Mouse (Mus musculus) embryonic facial prominence, embryonic 14.5 days (tissue): ENCODE data around the gene Hoxc6. TPM values are rescaled to one million over a fixed set of nuclear protein-coding genes. Genes with fewer than 3 reads are reported as not detected.

Experiments
- ATAC-seq: fragments of 200-750 bp; cut with Nextera tagmentation; 2 replicates; pipeline ENCODE4 v1.8.0; 2017; ENCODE audit warnings: low read depth, moderate number of reproducible peaks, moderate TSS enrichment
- DNase-seq: peaks from one replicate; pipeline ENCODE4 v3.0.0-alpha.2; 2015; ENCODE audit warnings: low spot score
- H3K27ac ChIP-seq: fragments of 300-500 bp; sonication (generic); replicated peaks from 2 replicates; pipeline ENCODE4 v1.5.1; 2014; ENCODE audit warnings: low read depth, mild to moderate bottlenecking, low read length, moderate library complexity
- H3K27me3 ChIP-seq: fragments of 300-500 bp; sonication (generic); replicated peaks from 2 replicates; pipeline ENCODE4 v1.6.1; 2014; ENCODE audit warnings: low read length; ENCODE audit not compliant: control insufficient read depth, insufficient read depth
- H3K36me3 ChIP-seq: fragments of 300-500 bp; sonication (generic); 2 replicates; pipeline ENCODE4 v1.6.1; 2014; ENCODE audit warnings: low read length, mixed read lengths; ENCODE audit not compliant: control insufficient read depth, insufficient read depth
- H3K4me1 ChIP-seq: fragments of 300-500 bp; sonication (generic); 2 replicates; pipeline ENCODE4 v1.6.1; 2014; ENCODE audit warnings: antibody characterized with exemption, low read length; ENCODE audit not compliant: control insufficient read depth, insufficient read depth
- H3K4me2 ChIP-seq: fragments of 300-500 bp; sonication (generic); 2 replicates; pipeline ENCODE4 v1.6.1; 2014; ENCODE audit warnings: low read depth, mild to moderate bottlenecking, low read length, moderate library complexity, mixed read lengths
- H3K4me3 ChIP-seq: fragments of 300-500 bp; sonication (generic); 2 replicates; pipeline ENCODE4 v1.5.1; 2014; ENCODE audit warnings: low read depth, mild to moderate bottlenecking, low read length
- H3K9ac ChIP-seq: fragments of 300-500 bp; sonication (generic); 2 replicates; pipeline ENCODE4 v1.6.1; 2014; ENCODE audit warnings: low read depth, mild to moderate bottlenecking, low read length, moderate library complexity, mixed read lengths
- H3K9me3 ChIP-seq: fragments of 300-500 bp; sonication (generic); 2 replicates; pipeline ENCODE4 v1.6.1; 2016; ENCODE audit warnings: low read length; ENCODE audit not compliant: control insufficient read depth
- WGBS: fragments of 180-500 bp; shearing (Covaris S2); extraction: QIAGEN DNeasy Blood & Tissue Kit; methylation state at CpG from one replicate; pipeline ENCODE4 v1.1.7; 2014; 5-methylcytosine and 5-hydroxymethylcytosine counted together
- polyA plus RNA-seq: library from polyadenylated mRNA; unstranded; fragments of >200 nt; fragmentation: Nextera tagmentation; extraction: Ambion mirVana; gene quantifications from 2 replicates; pipeline ENCODE4 v1.2.1, GENCODE M21; 2014

Hoxc6 gene
- polyA plus RNA-seq, 1 experiment from 2014 or later, result 0.25 TPM

DNA sequence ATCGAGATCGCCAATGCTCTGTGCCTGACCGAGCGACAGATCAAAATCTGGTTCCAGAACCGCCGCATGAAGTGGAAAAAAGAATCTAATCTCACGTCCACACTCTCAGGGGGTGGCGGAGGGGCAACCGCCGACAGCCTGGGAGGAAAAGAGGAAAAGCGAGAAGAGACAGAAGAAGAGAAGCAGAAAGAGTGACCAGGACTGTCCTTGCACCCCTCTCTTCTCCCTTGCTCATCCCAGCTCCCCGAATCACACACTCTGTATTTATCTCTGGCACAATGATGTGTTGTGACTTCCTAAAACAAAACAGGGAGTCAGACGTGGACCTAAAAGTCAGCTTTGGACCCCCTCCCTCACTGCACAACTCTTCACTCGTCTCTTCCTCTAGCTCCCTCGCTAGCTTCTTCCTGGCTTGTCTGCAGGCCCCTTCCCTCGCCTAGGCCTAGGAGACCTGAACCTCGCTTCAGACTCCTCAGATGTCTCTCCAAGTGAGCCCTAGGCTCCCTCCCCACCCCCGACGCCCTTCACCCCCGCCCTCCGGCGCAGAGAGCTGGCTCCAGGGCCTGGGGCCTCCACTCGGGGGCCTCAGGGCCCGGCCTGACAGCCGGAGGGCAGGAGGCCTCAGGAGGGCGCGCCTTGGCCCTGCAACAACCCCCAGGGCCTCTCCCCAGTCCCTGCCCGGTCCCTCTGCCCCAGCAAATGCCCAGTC lies 12.9 kb downstream of the Hoxc6 start:
- H3K9me3 ChIP-seq, result no peaks in the 10 kb centered on the region
- no peak overlapping the region for H3K27ac ChIP-seq
- no peak for DNase-seq
- 5% methylated on average over 28 of the region's 28 CpGs for WGBS
- H3K27me3 ChIP-seq, result peaks cover 100% of the 10 kb centered on the region
- peak overlapping the region; percentile 5; the same call in 1 of the 2 replicates for H3K4me3 ChIP-seq
- no peak for ATAC-seq
- no peaks in the 10 kb centered on the region for H3K4me1 ChIP-seq
- no peaks in the 10 kb centered on the region for H3K36me3 ChIP-seq
- H3K4me2 ChIP-seq, result no peak overlapping the region
- no peak overlapping the region for H3K9ac ChIP-seq

DNA sequence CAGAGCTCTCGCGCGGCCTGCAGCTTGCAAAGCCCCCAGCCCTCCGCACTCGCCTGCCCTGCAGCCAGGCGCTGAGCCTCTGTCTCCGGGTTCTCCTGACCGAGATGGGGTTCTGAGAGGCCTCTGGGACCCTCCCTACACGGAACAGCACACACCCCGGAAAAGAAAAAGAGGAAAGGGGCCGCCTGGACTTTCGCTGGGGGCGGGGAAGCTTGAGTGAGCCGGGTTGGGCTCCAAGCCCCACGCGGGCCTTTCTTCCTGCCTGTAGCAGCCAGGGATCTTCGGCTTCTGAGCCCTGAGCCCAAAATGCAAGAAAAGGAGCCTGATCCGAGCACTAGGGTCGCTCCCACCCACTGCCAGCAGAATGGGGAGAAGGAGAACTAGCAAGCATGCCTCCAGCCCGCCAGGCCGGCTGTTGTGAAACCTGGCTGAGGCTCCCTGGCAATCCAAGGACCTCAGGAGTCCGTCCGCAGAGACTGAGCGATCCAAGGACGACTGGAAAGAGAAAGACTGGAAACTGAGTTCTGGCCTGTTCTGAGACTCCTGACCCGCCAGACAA lies 13.9 kb downstream of the Hoxc6 start:
- ATAC-seq, result no peak
- Histone ChIP-seq H3K4me2 (peak overlapping the region; percentile 15; the same call in 1 of the 2 replicates), H3K4me3 (no peak overlapping the region), H3K9ac (0 out of 2 replicates have a peak overlapping the region, but pooled peaks have one; percentile 0), H3K4me1 (no peaks in the 10 kb centered on the region), H3K36me3 (no peaks in the 10 kb centered on the region), H3K9me3 (no peaks in the 10 kb centered on the region), H3K27me3 (peaks cover 100% of the 10 kb centered on the region), H3K27ac (no peak overlapping the region)
- 4% methylated on average over 26 of the region's 26 CpGs for WGBS
- DNase-seq, result no peak

- WGBS, result 3% methylated on average over 17 of the region's 17 CpGs
- Histone ChIP-seq H3K4me3 (peak overlapping the region; percentile 26), H3K27ac (no peak overlapping the region), H3K4me2 (peak overlapping the region; percentile 46), H3K36me3 (no peaks in the 10 kb centered on the region), H3K4me1 (no peaks in the 10 kb centered on the region), H3K27me3 (peaks cover 100% of the 10 kb centered on the region), H3K9me3 (no peaks in the 10 kb centered on the region), H3K9ac (no peak overlapping the region)
- DNase-seq (peak; percentile 38), ATAC-seq (no peak)
These were observed 15.4 kb downstream of the Hoxc6 start for GRCm38 (mm10) chr15:103013238-103013984.

GRCm38 (mm10) chr15:103014166-103015008 lies 16.3 kb downstream of the Hoxc6 start:
- H3K27me3 ChIP-seq, result peaks cover 100% of the 10 kb centered on the region
- no peaks in the 10 kb centered on the region for H3K36me3 ChIP-seq
- DNase-seq (no peak), ATAC-seq (peak; percentile 23; the same call in 1 of the 2 replicates)
- H3K9ac ChIP-seq, result peak overlapping the region; percentile 25; the same call in 1 of the 2 replicates
- no peak overlapping the region for H3K27ac ChIP-seq
- H3K4me3 ChIP-seq, result peak overlapping the region; percentile 26
- no peaks in the 10 kb centered on the region for H3K4me1 ChIP-seq
- no peaks in the 10 kb centered on the region for H3K9me3 ChIP-seq
- H3K4me2 ChIP-seq, result peak overlapping the region; percentile 46
- WGBS, result 1% methylated on average over 43 of the region's 57 CpGs

DNA sequence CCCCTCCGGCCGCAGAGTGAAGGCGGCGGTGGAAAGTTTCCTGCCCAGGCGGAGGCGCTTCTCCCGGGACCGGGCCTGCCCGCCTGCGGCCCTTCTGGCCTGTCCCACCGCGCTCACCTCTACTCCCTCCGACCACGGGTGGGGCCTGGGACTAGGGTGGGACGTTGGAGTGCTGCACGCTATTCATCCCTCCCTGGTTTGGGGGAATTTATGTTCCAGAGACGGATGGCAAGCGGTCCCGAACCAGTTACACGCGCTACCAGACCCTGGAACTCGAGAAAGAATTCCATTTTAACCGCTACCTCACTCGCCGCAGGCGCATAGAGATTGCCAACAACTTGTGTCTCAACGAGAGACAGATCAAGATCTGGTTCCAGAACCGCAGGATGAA lies 16.9 kb downstream of the Hoxc6 start:
- Histone ChIP-seq H3K27ac (no peak overlapping the region), H3K27me3 (peaks cover 100% of the 10 kb centered on the region), H3K4me2 (peak overlapping the region; percentile 31; the same call in 1 of the 2 replicates), H3K4me3 (peak overlapping the region; percentile 25), H3K36me3 (no peaks in the 10 kb centered on the region), H3K4me1 (no peaks in the 10 kb centered on the region), H3K9me3 (no peaks in the 10 kb centered on the region), H3K9ac (peak overlapping the region; percentile 25; the same call in 1 of the 2 replicates)
- ATAC-seq, result no peak
- WGBS, result 1% methylated on average over 25 of the region's 28 CpGs
- DNase-seq, result no peak

DNA sequence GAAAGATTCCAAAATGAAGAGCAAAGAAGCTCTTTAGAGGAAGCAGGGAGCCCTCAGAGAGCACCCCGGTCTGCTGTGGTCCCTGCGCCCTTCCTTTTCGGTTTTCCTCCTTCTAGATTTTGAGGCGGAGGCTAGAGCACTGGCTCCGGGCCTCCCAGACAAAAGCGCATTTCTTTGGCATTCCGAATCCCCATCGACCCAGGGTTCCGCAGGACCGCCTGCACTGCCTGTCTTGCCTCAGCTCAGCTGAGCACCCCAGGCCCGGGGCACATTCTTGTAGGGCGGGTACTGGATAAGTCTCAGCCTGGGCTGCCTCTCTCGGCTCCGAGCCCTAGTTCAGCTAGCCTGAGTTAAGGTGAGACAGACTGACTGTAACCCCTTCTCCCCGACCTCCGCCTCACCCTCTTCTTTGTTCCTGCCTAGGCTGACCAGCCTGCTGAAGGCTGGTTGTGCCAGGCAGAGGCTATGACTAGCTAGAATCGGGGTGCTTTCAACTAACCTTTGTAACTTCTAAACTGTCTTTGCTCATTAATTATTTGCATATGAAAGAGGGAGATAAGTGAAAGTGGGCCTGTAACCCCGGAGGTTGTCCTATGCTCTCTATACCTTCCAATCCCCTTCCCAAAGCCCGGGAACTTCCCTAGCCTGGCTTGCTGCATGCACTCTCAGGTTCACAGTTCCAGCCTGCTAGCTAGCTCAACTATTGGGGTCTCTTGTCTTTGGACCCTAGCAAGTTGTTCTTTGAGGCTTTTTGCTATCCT lies 17.5 kb downstream of the Hoxc6 start:
- no peak for DNase-seq
- no peaks in the 10 kb centered on the region for H3K4me1 ChIP-seq
- no peak for ATAC-seq
- WGBS, result 5% methylated on average over 19 of the region's 19 CpGs
- peaks cover 100% of the 10 kb centered on the region for H3K27me3 ChIP-seq
- H3K4me3 ChIP-seq, result peak overlapping the region; percentile 25
- no peak overlapping the region for H3K27ac ChIP-seq
- H3K4me2 ChIP-seq, result peak overlapping the region; percentile 31; the same call in 1 of the 2 replicates
- no peaks in the 10 kb centered on the region for H3K36me3 ChIP-seq
- no peaks in the 10 kb centered on the region for H3K9me3 ChIP-seq
- H3K9ac ChIP-seq, result no peak overlapping the region

GRCm38 (mm10) chr15:103018636-103019035 lies 20.6 kb downstream of the Hoxc6 start, which contains the start of gene Hoxc4:
TSS of gene Hoxc4 (plus strand) at chr15:103018934.
- Histone ChIP-seq H3K36me3 (no peaks in the 10 kb centered on the region), H3K4me2 (no peak within 1 kb of the TSS), H3K27ac (no peak within 1 kb of the TSS), H3K27me3 (peaks cover 100% of the 10 kb centered on the region), H3K9me3 (no peaks in the 10 kb centered on the region), H3K9ac (no peak within 1 kb of the TSS), H3K4me1 (no peaks in the 10 kb centered on the region), H3K4me3 (no peak within 1 kb of the TSS)
- no peak for DNase-seq
- 13% methylated on average over 9 of the region's 9 CpGs for WGBS
- no peak for ATAC-seq
